Mouse (Mus musculus): ENCODE results near the gene Gbp3.

The Gbp3 gene

GRCm38 (mm10) chr3:142588888-142589287 is 29.1 kb downstream of the Gbp3 start:
- DNase-seq (ENCODE audit: low spot score), result no peak

GRCm38 (mm10) chr3:142590431-142591067 is 30.7 kb downstream of the Gbp3 start:
- DNase-seq (ENCODE audit: low spot score), result no peak

DNA sequence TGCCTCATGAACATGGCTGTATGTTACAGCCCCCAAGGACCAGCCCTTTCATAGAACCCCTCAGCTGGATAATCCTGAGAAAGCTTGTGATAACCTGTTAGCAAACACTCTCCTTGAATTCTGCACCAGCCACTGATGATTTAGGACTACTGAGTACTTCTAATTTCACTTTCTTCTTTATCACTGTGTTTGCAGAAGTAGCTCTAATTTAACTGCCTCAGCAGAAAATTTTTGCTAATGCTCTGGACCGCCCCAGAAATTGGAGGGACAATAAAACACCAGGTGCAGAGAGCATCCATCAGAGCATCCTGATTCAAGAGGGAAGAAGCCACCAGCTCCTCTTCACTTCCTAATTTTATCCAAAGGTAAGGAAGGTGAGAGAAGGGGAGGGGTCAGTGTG is 34.7 kb downstream of the Gbp3 start, which contains the start of gene Gbp2b:
Gbp2b (plus strand) TSS at position 301 of the 400 bp plus-strand sequence.
- DNase-seq (ENCODE audit: low spot score), result no peak

- DNase-seq (ENCODE audit: low spot score), result no peak
Measured at GRCm38 (mm10) chr3:142597923-142598322, 38.1 kb downstream of the Gbp3 start.

- no peak for DNase-seq (ENCODE audit: low spot score)
Measured at GRCm38 (mm10) chr3:142601675-142602074, 41.8 kb downstream of the Gbp3 start.

DNA sequence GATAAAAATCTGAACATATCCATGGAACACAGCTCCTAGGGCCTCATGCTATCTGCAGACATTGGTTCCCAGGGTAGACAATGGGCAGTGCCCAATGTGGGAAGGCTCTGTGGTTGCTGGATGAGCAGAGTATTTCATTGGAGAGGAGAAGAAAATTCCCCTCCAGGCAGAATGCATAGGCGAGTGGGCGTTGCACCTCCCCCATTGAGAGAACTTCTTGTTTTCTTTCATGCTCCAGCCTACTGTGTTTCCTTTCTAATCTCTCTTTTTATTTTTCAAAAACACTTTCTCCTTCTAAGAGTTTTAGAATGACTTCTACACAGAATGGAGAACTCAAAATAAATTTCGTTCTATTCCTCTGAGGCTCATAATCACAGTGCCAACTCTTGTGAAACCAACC is 58.8 kb downstream of the Gbp3 start:
- no peak for DNase-seq (ENCODE audit: low spot score)

DNA sequence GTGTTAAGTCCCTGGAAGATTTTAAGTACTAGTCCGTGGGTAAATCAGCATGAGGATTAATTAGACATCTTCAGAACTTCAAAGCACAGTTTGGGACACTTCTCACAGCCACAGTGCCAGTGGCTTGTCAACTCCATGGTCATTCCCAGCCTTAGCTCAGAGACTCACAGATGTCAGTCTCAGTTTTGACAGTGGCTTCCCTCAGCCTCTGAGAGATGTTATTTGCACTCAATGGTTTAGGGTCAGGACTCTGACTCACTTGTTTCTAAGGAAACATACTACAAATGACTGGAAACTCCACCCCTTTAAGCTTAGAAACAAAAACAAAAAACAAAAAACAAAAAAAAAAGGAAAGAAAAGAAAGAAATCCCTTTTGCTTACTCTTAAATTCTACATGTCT is 59.8 kb downstream of the Gbp3 start:
- no peak for DNase-seq (ENCODE audit: low spot score)

GRCm38 (mm10) chr3:142620111-142620955 is 60.5 kb downstream of the Gbp3 start, which contains the start of gene Gbp2:
Gene Gbp2 (plus strand): TSS chr3:142620602.
- no peak for DNase-seq (ENCODE audit: low spot score)

DNA sequence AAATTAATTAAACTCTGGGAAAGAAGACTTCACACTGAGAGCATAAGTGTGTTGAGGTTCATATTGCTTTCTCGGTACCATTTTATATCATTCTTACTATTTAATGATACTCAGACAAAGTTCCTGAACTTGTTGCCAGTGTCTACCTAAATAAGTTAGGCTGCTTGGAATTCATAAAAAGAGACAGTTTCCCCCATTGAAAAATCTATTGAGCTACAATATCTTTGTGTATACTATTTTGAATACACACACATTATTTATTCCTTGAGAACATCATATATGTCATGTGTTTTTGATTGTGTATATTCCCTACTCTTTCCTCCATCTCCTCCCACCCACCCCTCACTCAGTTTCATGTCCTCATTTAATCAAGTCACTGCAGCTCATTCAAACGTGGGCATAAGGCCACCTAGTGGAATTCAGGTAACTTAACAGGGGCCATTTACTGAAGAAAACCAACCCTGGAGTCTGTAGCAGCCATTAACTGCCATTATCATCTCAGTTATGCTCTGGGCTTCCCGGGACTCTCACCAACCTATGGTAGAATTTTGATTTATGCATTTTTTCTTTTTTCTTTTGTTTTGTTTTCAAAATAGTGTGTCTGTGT is 61.2 kb downstream of the Gbp3 start:
- DNase-seq (ENCODE audit: low spot score), result no peak
